Mouse (Mus musculus): ENCODE measurements around the gene Cdhr2.

DNA sequence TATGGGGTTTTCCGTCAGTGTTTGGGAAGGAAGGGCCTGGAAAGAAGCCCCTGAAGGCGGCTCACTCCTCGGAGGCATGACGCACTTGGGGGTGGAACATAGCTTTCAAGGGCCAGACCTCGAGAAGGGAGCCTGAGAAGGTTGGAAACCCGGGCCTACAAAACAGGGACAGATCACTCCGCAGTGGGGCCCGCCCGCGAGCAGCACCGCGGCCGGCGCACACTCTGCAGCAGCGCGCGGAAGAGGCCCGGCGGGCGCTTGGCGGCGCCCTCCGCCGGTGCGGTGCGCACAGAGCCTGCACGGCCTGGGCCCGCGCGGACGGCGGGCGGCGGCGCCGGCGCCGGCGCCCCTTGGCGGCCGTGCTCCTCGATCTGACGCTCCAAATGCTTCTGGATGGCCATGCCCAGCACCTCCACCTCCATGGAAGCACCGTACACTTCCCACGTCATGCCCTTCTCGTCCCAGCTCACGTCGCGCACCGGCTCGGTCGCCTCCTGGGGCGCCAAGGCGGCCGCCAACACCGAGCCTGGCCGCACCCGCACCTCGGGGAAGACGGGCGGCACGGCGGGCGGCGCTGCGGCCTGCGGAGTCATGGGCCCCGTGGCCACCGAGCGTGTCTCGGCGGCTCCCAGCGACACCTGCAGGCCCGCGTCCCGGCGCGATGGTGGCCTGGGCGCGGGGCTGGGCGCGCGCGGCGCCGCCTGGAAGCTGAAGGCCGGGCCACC, 36.4 kb downstream of the Cdhr2 start:
- no peak for TF ChIP-seq MYOG (IDR thresholded peaks at IDR 0.05; ENCODE audit: control insufficient read depth, extremely low read depth, insufficient read length)
- TF ChIP-seq CTCF (IDR thresholded peaks at IDR 0.05; ENCODE audit: control insufficient read depth, insufficient read depth, insufficient read length), result no peak
- no peak for TF ChIP-seq MAX (IDR thresholded peaks at IDR 0.05)
- no peak for TF ChIP-seq USF1 (IDR thresholded peaks at IDR 0.05; ENCODE audit: low read depth)
- no peak for TF ChIP-seq FOSL1 (IDR thresholded peaks at IDR 0.05; ENCODE audit: insufficient read depth, low read length, poor library complexity, severe bottlenecking)
- TF ChIP-seq MYOD1 (IDR thresholded peaks at IDR 0.05; ENCODE audit: control insufficient read depth, insufficient read length, low read depth), result no peak
